Mouse (Mus musculus): ENCODE data around the gene Plppr1. TPM values are rescaled to one million over a fixed set of nuclear protein-coding genes. Genes with fewer than 3 reads are reported as not detected.

Plppr1 gene
- polyA plus RNA-seq, 2 experiments from 2014 or later = 0.22 TPM; not detected in 1

DNA sequence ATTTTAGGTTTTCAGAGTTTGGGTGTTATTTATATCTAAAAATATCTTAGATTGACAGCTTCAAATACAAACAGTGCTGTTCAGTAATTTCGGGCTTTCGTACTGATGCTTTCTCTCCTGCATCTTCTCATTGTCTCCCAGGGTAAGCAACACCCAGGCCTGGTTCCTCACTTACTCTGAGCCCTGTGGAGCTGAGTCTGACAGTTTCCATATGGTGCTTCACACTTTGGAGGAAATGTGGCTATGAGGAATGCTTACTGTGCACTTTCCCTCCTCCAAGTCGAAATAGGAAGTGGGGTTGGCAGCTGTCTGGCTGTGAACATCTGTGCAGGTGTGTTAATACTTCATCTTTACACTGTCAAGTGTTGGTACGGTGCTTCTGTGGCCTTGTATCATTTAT is 85.7 kb downstream of the Plppr1 start:
- ATAC-seq = no peak

GRCm38 (mm10) chr4:49148775-49149174 is 89.7 kb downstream of the Plppr1 start:
- no peak for ATAC-seq

- ATAC-seq = no peak
Observed at GRCm38 (mm10) chr4:49149251-49149650, 90.2 kb downstream of the Plppr1 start.

GRCm38 (mm10) chr4:49153849-49154248 is 94.8 kb downstream of the Plppr1 start:
- no peak for ATAC-seq

- no peak for ATAC-seq
Observed at GRCm38 (mm10) chr4:49156781-49157180, 97.7 kb downstream of the Plppr1 start.

DNA sequence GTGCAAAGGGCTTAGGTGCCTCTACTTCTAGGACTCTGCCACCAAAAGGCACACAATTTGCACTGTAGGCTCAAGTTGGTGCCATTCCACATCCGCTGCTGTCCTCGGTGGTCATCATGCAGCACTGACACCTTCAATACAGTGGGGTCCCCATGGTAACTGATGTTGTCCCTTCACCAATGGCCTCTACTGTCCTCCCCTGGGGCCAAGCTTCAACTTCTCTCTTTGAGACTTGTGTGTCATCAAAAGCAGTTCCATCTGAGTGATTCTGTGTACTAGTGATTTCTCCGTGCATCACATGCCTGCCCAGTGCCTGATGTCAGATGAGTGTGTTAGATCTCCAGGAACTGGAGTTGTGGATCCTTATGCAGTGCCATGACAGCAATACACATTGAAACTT is 104.2 kb downstream of the Plppr1 start:
- no peak for ATAC-seq

DNA sequence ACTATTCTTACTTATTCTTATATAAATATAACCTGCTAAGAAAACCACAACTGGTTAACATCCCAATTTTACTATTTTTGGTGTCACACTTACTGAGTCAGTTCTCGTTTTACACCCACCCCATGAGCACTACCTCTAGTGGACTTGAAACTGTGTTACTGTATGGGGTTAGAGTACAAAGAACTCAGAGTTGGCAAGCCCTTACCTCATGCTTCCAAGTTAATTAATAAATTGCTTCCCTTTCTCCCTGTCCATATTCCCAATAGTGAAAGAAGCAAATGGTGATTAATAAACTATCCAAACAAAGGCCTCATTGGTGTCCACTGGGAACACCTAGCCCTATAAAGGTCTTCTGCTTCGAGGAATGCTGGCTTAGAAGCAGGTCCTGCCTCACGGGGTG is 107.3 kb downstream of the Plppr1 start:
- ATAC-seq = no peak

- no peak for ATAC-seq
Observed at GRCm38 (mm10) chr4:49167030-49167429, 108.0 kb downstream of the Plppr1 start.

DNA sequence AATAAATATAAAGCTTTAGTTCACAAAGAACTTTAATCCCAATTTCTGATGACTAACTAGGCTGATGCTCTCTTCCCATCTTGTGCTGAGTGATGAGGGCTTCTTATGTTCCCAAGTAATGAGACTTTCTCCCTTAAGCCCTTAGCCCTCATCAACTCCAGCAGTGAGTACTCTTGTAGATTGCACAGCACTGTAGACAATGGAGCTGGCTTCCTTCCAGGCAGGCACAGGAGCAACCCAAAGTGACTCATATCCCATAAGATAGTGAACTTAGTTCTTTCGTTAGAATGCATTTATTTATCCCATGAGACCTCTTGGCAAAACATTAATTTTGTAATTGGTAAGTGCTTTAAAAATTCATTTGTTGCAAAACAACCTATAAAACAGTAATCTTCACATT is 110.4 kb downstream of the Plppr1 start:
- no peak for ATAC-seq

DNA sequence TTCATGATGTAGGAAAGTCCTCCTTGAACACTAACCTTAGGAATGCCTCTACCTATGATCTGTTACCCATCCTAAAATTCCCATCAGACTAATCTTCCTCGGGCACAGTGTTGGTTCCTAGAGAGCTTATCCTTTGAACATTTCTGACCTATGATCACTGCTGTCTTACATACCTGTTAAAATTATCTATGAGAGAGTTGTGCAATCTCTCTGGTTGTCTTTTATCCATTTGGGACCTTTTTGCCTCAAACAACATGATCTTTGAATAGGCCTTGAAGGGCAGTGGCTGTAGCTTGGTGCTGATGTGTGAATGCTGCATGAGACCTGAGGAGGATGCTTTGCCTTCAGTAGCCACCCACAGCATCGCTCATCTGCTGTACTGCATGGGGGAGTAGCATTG is 119.0 kb downstream of the Plppr1 start:
- no peak for ATAC-seq

DNA sequence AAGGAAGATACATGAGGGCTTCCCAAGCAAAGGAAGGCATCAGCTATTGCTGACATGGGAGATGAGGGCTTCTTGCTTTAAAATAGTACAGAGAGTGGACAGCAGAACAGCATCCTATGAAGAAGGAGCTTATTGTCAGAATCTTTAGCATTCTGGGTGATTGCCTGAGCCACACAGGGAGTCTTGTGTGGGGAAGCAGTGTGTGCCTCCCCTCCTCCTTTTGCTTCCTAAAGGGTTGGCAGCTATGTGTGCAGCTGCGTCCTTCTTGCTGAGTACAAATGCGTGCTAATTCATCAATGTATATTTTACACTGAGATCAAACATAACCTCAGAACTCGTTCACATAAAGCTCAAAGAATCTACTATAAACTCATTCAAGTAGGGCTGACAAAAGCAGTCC is 119.8 kb downstream of the Plppr1 start:
- ATAC-seq = no peak

- ATAC-seq = no peak
Observed at GRCm38 (mm10) chr4:49179471-49180181, 120.6 kb downstream of the Plppr1 start.

GRCm38 (mm10) chr4:49189991-49190526 is 131.0 kb downstream of the Plppr1 start:
- no peak for ATAC-seq

DNA sequence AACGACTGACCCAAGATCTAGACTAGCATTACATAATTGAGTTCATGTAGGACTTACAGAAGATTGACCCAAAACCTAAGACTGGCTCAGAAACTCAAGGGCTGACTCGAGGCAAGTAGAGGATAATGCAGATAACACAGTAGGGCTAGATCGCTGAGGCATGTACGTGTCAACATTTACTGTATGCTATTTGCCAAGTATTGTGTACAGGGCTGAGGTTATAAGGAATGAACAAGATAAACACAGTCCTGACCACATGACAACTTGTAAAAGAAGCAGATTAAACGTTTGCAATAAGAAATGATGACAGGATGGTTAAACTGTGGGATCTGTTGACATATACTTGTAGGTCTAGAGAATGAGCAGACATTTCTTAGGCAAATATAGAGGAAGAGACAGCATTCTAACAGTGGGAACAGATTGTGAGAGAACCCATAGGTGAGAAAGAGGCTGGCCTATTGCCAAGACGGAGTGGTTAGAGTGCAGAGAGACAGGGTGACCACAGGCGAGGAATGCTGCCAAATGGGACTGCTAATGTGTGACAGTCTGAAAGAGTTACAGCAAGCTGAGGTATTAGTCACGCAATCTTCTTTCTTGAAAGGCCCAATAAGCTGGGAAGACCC is 138.2 kb downstream of the Plppr1 start:
- ATAC-seq = no peak

DNA sequence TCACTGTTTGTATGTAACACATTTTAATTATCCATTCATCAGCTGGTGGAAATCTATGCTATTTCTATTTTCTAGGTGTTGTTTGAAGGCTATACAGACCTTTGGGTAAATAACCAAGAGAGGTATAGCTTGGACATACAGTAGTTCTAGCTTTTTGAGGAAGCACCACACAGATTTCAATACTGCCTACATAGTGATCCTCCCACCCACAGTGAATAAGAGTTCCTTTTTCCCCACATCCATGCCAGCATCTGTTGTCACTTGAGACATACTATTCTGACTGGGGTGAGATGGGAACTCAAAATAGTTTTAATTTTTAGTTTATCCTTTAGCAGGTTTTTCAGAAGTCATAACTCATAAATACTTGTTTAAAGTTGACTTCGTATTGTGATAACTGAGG is 151.4 kb downstream of the Plppr1 start:
- ATAC-seq = no peak

GRCm38 (mm10) chr4:49211582-49211981 is 152.5 kb downstream of the Plppr1 start:
- ATAC-seq = no peak

DNA sequence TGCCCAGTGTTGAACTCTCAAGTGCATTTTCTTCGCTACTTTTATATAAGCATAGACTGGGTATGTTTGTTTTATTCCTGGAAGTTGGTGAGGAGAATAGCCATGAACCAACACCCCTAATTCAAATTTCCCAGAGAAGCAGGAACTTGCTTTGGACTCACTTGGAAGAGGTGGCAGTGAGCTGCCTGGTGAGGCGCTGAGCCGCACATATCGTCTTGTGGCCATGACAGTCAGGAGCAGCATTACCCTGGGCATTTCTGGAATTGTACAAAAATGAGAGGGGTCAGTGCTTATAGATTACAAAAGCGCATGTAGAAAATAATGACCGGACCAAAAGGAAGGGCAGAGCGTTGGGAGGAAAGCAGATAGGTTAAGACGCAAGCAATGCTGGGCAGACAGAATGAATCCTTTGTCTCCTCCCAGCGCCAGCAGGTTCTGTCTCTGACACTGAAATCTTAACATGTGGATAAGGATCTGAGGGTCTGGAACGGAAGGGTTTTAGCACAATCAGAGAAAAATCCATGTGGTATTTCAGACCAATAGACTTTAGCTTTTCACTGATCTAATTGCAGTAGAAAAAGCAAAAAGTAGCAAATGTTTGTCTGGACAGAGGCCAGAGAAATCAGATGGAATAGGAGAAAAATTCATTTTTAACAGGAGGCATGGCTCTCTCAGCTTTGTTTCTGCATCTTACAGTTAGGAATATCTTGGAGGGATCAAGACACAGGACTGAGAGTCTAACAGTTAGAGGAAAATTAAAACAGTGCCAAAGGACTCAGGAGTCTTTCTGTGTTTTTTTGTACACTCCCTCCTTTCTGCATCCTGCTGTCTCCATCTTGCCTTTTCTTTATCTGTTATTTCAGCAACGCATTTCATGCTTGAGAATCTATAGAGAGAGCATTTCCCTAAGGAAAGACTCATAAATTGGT is 153.8 kb downstream of the Plppr1 start:
- no peak for ATAC-seq

GRCm38 (mm10) chr4:49214341-49214740 is 155.3 kb downstream of the Plppr1 start:
- no peak for ATAC-seq

DNA sequence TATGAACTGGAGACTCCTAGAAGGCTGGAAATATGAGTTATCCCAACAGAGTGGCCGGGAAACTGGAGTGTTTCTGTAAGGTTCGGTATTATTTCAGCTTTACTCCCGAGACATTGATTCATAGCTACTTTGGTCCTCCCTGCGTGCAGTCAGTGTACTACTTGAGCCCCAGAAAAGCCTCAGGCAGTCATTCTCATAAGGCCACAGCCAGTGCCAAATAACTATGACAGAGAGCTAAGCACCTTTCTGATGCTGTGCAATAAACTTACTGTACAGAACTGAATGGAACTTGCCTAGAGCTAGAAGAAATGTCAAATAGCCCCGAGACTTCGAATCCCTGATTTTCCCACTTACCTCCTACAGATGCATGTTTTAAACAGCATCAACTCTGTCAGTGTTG is 164.4 kb downstream of the Plppr1 start:
- no peak for ATAC-seq

DNA sequence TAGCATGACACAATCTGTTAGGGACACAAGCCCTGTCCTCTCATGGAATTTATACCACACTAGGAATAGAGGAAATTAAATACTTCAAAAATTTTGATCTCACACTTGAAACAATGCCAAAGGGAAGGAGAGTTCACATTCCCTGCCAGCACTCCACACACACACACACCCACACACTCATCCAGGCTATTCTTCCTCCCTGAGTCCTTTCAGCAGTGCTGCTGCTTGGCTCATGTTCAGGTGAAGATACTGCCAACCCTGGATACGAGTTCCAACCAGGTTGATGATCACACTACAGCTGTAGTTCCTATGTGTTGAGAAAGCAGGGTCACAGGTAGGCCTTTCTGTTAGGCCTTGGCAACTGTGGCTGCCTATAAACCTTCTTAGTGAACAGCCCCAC is 165.9 kb downstream of the Plppr1 start:
- ATAC-seq = no peak

GRCm38 (mm10) chr4:49232206-49233031 is 173.3 kb downstream of the Plppr1 start:
- no peak for ATAC-seq

DNA sequence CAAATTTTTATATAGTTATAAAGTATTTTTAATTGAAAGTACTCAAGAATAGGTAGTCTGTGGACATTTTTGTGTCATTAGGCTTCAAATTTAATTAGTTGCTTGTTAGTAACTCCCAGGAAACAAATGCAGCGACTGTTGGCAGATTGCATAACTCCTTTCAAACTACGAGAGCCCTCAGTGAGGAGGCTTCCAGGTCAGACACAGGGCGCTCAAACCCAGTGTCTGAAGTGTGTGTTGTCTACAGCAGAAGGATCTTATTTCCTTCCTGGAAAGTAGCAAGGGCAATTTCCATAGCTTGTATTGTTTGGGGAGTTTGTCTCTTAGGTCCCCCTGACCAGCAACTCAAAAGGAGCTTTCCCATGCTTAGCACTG is 173.9 kb downstream of the Plppr1 start:
- ATAC-seq = no peak
